Mouse (Mus musculus): ENCODE results near the gene Mxd3. TPM values are rescaled to one million over a fixed set of nuclear protein-coding genes. Genes with fewer than 3 reads are reported as not detected.

Gene Mxd3
- 0.40 TPM for total RNA-seq (2023)

GRCm38 (mm10) chr13:55329683-55330566 is at the start of gene Mxd3:
Mxd3 (minus strand) TSS chr13:55329823.

GRCm38 (mm10) chr13:55369531-55370114 is 40.0 kb upstream of the Mxd3 start, which contains the start of gene Rgs14:
Rgs14 (plus strand) TSS chr13:55369732.

GRCm38 (mm10) chr13:55362453-55363060 is 32.9 kb upstream of the Mxd3 start, which contains the start of gene Lman2:
Lman2 (minus strand) TSS chr13:55362783.

GRCm38 (mm10) chr13:55321434-55322129 is 8.0 kb downstream of the Mxd3 start, which contains the start of gene Rab24:
Rab24 (minus strand) TSS chr13:55321946.

GRCm38 (mm10) chr13:55319931-55320533 is 9.6 kb downstream of the Mxd3 start, which contains the start of gene Prelid1:
Prelid1 (plus strand) TSS chr13:55320500.

Other genes starting within 250 kb of the Mxd3 start
- gene Uimc1, start 229.5 kb downstream of the Mxd3 start, total RNA-seq (2023): 59.7 TPM
- 33.9 TPM for gene Zfp346, start 224.5 kb downstream of the Mxd3 start, total RNA-seq (2023)
- gene Gm17617, start 196.3 kb downstream of the Mxd3 start, total RNA-seq (2023): not detected
- not detected for gene Fgfr4, start 177.2 kb downstream of the Mxd3 start, total RNA-seq (2023)
- 173 TPM for gene Nsd1, start 120.0 kb downstream of the Mxd3 start, total RNA-seq (2023)
- gene Prelid1, start 9.3 kb downstream of the Mxd3 start, total RNA-seq (2023): 131 TPM
- 51.4 TPM for gene Rab24, start 7.9 kb downstream of the Mxd3 start, total RNA-seq (2023)
- gene Lman2, start 33.0 kb upstream of the Mxd3 start, total RNA-seq (2023): 105 TPM
- 73.8 TPM for gene Rgs14, start 39.9 kb upstream of the Mxd3 start, total RNA-seq (2023)
- gene Slc34a1, start 68.4 kb upstream of the Mxd3 start, total RNA-seq (2023): not detected
- gene Pfn3, start 85.4 kb upstream of the Mxd3 start, total RNA-seq (2023): not detected
- gene F12, start 97.0 kb upstream of the Mxd3 start, total RNA-seq (2023): 1.9 TPM
- gene Grk6, start 115.2 kb upstream of the Mxd3 start, total RNA-seq (2023): 432 TPM
- 43.9 TPM for gene Prr7, start 134.4 kb upstream of the Mxd3 start, total RNA-seq (2023)
- gene Dbn1, start 158.3 kb upstream of the Mxd3 start, total RNA-seq (2023): 0.34 TPM
- gene Pdlim7, start 183.9 kb upstream of the Mxd3 start, total RNA-seq (2023): 7.9 TPM
- gene Dok3, start 199.5 kb upstream of the Mxd3 start, total RNA-seq (2023): 17.9 TPM
- 74.7 TPM for gene Ddx41, start 206.8 kb upstream of the Mxd3 start, total RNA-seq (2023)
- gene Fam193b, start 241.3 kb upstream of the Mxd3 start, total RNA-seq (2023): 177 TPM
- gene Tmed9, start 243.9 kb upstream of the Mxd3 start, total RNA-seq (2023): 100 TPM